Mouse (Mus musculus): ENCODE results near the gene Grik3. TPM values are rescaled to one million over a fixed set of nuclear protein-coding genes. Genes with fewer than 3 reads are reported as not detected.
A peak's percentile ranks its signal among the peaks of the same experiment; 100 is the strongest.

The Grik3 gene
- total and polyA plus RNA-seq, 2 experiments from 2014 or later, result 0.07 to 0.11 TPM

- H3K27me3 ChIP-seq (ENCODE audit: control insufficient read depth, insufficient read depth, low read length), result peaks cover 37% of the 10 kb centered on the region
- no peaks in the 10 kb centered on the region for H3K36me3 ChIP-seq (replicated peaks; ENCODE audit: control insufficient read depth, insufficient read depth, low read length)
- no peak overlapping the region for H3K9ac ChIP-seq (replicated peaks; ENCODE audit: low read depth, low read length)
- H3K4me1 ChIP-seq (ENCODE audit: control insufficient read depth, insufficient read depth), result no peaks in the 10 kb centered on the region
- DNase-seq (ENCODE audit: low spot score), result no peak
- no peak overlapping the region for H3K4me3 ChIP-seq (ENCODE audit: low read depth, low read length)
- TF ChIP-seq EP300 (IDR thresholded peaks at IDR 0.05; ENCODE audit: low read depth) (no peak), CTCF (IDR thresholded peaks at IDR 0.05; ENCODE audit: low read depth) (no peak)
- no peak for ATAC-seq (ENCODE audit: insufficient read depth, low read depth)
- no peak overlapping the region for H3K4me2 ChIP-seq (ENCODE audit: low read depth, low read length)
- no peaks in the 10 kb centered on the region for H3K9me3 ChIP-seq (replicated peaks; ENCODE audit: control insufficient read depth, low read length)
- 34% methylated on average over 12 of the region's 12 CpGs for WGBS
- H3K27ac ChIP-seq (ENCODE audit: low read depth), result no peak overlapping the region
Observed at GRCm38 (mm10) chr4:125478071-125478470, 12.4 kb upstream of the Grik3 start.

- Histone ChIP-seq H3K4me1 (ENCODE audit: control insufficient read depth, insufficient read depth) (no peaks in the 10 kb centered on the region), H3K9me3 (replicated peaks; ENCODE audit: control insufficient read depth, low read length) (no peaks in the 10 kb centered on the region), H3K4me2 (ENCODE audit: low read depth, low read length) (no peak overlapping the region), H3K27ac (ENCODE audit: low read depth) (no peak overlapping the region), H3K4me3 (ENCODE audit: low read depth, low read length) (no peak overlapping the region), H3K9ac (replicated peaks; ENCODE audit: low read depth, low read length) (no peak overlapping the region), H3K36me3 (replicated peaks; ENCODE audit: control insufficient read depth, insufficient read depth, low read length) (no peaks in the 10 kb centered on the region), H3K27me3 (ENCODE audit: control insufficient read depth, insufficient read depth, low read length) (peaks cover 65% of the 10 kb centered on the region)
- ATAC-seq (ENCODE audit: insufficient read depth, low read depth) (no peak), DNase-seq (ENCODE audit: low spot score) (no peak)
- no peak for TF ChIP-seq EP300 (IDR thresholded peaks at IDR 0.05; ENCODE audit: low read depth)
- TF ChIP-seq CTCF (IDR thresholded peaks at IDR 0.05; ENCODE audit: low read depth), result no peak
- 17% methylated on average over 3 of the region's 3 CpGs for WGBS
Observed at GRCm38 (mm10) chr4:125481256-125481655, 9.2 kb upstream of the Grik3 start.

- WGBS, result 23% methylated on average over 8 of the region's 8 CpGs
- ATAC-seq (ENCODE audit: insufficient read depth, low read depth) (no peak), DNase-seq (ENCODE audit: low spot score) (no peak)
- Histone ChIP-seq H3K36me3 (replicated peaks; ENCODE audit: control insufficient read depth, insufficient read depth, low read length) (no peaks in the 10 kb centered on the region), H3K27ac (ENCODE audit: low read depth) (no peak overlapping the region), H3K4me2 (ENCODE audit: low read depth, low read length) (no peak overlapping the region), H3K4me1 (ENCODE audit: control insufficient read depth, insufficient read depth) (no peaks in the 10 kb centered on the region), H3K9me3 (replicated peaks; ENCODE audit: control insufficient read depth, low read length) (no peaks in the 10 kb centered on the region), H3K4me3 (ENCODE audit: low read depth, low read length) (no peak overlapping the region), H3K9ac (replicated peaks; ENCODE audit: low read depth, low read length) (no peak overlapping the region), H3K27me3 (ENCODE audit: control insufficient read depth, insufficient read depth, low read length) (peaks cover 82% of the 10 kb centered on the region)
- TF ChIP-seq EP300 (IDR thresholded peaks at IDR 0.05; ENCODE audit: low read depth) (no peak), CTCF (IDR thresholded peaks at IDR 0.05; ENCODE audit: low read depth) (no peak)
Observed at GRCm38 (mm10) chr4:125484131-125484530, 6.4 kb upstream of the Grik3 start.

- H3K27me3 ChIP-seq (ENCODE audit: control insufficient read depth, insufficient read depth, low read length), result peaks cover 91% of the 10 kb centered on the region
- ATAC-seq (ENCODE audit: insufficient read depth, low read depth), result no peak
Observed at GRCm38 (mm10) chr4:125485416-125486239, 4.9 kb upstream of the Grik3 start.

GRCm38 (mm10) chr4:125486616-125487015 is 3.9 kb upstream of the Grik3 start:
- H3K4me3 ChIP-seq (ENCODE audit: low read depth, low read length), result no peak overlapping the region
- 0 out of 2 replicates have a peak, but pooled peaks cover 1% of the 10 kb centered on the region for H3K4me1 ChIP-seq (ENCODE audit: control insufficient read depth, insufficient read depth)
- DNase-seq (ENCODE audit: low spot score), result no peak
- H3K4me2 ChIP-seq (ENCODE audit: low read depth, low read length), result no peak overlapping the region
- no peaks in the 10 kb centered on the region for H3K36me3 ChIP-seq (replicated peaks; ENCODE audit: control insufficient read depth, insufficient read depth, low read length)
- WGBS, result 1% methylated on average over 13 of the region's 13 CpGs
- no peak overlapping the region for H3K9ac ChIP-seq (replicated peaks; ENCODE audit: low read depth, low read length)
- H3K9me3 ChIP-seq (replicated peaks; ENCODE audit: control insufficient read depth, low read length), result no peaks in the 10 kb centered on the region
- H3K27me3 ChIP-seq (ENCODE audit: control insufficient read depth, insufficient read depth, low read length), result peaks cover 91% of the 10 kb centered on the region
- ATAC-seq (ENCODE audit: insufficient read depth, low read depth), result no peak
- no peak overlapping the region for H3K27ac ChIP-seq (ENCODE audit: low read depth)
- peak; percentile 41; the same call in 1 of the 2 replicates for TF ChIP-seq CTCF (IDR thresholded peaks at IDR 0.05; ENCODE audit: low read depth)
- no peak for TF ChIP-seq EP300 (IDR thresholded peaks at IDR 0.05; ENCODE audit: low read depth)

More at GRCm38 (mm10) chr4:125485416-125486239, 4.9 kb upstream of the Grik3 start:
- no peaks in the 10 kb centered on the region for H3K4me1 ChIP-seq (ENCODE audit: control insufficient read depth, insufficient read depth)
- no peak for DNase-seq (ENCODE audit: low spot score)
- WGBS, result 43% methylated on average over 15 of the region's 15 CpGs
- H3K9me3 ChIP-seq (replicated peaks; ENCODE audit: control insufficient read depth, low read length), result no peaks in the 10 kb centered on the region
- H3K9ac ChIP-seq (replicated peaks; ENCODE audit: low read depth, low read length), result no peak overlapping the region
- H3K4me3 ChIP-seq (ENCODE audit: low read depth, low read length), result no peak overlapping the region
- H3K27ac ChIP-seq (ENCODE audit: low read depth), result no peak overlapping the region
- TF ChIP-seq EP300 (IDR thresholded peaks at IDR 0.05; ENCODE audit: low read depth) (no peak), CTCF (IDR thresholded peaks at IDR 0.05; ENCODE audit: low read depth) (no peak)
- no peak overlapping the region for H3K4me2 ChIP-seq (ENCODE audit: low read depth, low read length)
- no peaks in the 10 kb centered on the region for H3K36me3 ChIP-seq (replicated peaks; ENCODE audit: control insufficient read depth, insufficient read depth, low read length)
